Mouse (Mus musculus): ENCODE measurements around the gene Usp7.

The Usp7 gene

GRCm38 (mm10) chr16:8645546-8645945, 146.6 kb downstream of the Usp7 start:
- in situ Hi-C loops (cut with MboI): no loop called here

GRCm38 (mm10) chr16:8643855-8644254, 148.3 kb downstream of the Usp7 start:
- in situ Hi-C loops (cut with MboI): no loop called here

All from mature B cell (primary cell).